Mouse (Mus musculus): ENCODE measurements at regions not wholly inside any gene's neighbourhood (a gene's known extent, or its start where the extent isn't known, plus 50 kb on each side); places are given as distances from the start of the nearest gene placed in this dataset.

DNA sequence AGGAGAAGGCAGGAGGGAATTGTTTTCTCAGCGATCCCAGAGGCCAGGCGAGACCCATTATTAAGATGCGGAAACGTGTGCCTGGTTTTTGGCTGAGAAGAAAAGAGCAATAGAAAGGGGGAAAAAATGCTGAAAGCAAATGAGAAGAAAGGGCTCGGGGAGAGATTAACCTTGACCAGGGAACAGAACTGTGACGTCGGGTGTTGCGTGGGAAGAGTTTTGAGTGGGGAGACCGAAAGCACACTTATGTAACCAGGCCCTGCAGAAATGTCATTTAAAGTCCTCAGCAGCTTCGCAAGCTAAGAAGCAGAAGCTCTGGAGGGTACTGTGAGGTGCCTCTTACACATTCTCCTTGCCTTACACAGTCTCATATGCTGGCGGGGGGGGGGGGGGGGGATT lies 111.0 kb upstream of the Frmd6 start:
- no peak for DNase-seq (ENCODE audit: low spot score)

DNA sequence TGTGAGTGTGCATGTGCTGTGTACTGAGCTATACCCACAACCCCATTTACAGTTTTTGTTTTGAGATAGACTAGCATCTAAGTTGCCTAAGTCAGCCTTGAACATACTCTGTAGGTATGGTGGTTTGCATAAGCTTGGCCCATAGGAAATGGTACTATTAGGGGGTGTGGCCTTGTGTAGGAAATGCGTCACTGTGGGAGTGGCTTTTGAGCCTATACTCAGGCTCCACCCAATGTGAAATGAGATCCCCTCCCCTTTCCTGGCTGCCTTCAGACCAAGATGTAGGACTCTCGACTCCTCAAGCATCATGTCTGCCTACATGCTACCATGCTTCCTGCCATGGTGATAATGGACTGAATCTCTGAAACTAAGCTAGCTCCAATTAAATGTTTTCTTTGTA lies 109.5 kb upstream of the Frmd6 start:
- DNase-seq (ENCODE audit: low spot score) = no peak

DNA sequence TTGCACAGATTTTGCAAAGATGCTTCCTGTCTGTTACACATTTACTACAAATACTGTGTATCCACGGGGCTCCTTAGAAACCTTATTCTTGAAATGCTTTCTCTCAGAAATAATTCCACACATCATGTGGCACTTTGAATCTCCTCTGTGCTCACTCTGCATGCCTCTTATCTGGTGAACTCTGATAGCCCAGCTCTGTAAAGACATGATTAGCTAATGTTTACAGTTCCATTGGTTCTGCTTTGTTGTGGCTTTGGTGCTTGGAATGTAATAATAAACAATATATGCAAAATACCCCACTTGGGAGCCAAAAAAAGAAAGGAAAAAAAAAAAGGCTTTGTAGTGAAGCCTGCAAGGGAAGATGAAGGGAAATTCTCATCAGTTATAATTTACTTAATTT lies 106.7 kb upstream of the Frmd6 start:
- no peak for DNase-seq (ENCODE audit: low spot score)

DNA sequence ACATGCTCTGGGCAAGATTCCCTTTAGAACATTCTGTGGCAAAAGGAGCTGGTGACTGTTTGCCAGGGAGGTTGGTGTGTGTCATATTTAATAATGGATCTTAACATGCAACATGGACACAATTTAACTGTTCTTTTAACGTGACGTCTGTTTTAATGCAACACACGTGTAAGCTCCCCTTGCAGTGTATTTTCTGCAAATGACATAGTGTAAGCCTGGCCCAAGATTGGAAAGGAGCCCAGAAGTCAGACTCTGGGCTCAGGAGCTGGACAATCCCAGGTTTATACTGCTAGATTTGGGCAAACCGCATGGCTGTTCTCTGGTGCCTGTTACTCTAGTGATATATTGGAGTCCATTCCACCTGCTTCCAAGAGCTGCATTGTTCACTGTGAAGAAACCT lies 106.1 kb upstream of the Frmd6 start:
- no peak for DNase-seq (ENCODE audit: low spot score)

DNA sequence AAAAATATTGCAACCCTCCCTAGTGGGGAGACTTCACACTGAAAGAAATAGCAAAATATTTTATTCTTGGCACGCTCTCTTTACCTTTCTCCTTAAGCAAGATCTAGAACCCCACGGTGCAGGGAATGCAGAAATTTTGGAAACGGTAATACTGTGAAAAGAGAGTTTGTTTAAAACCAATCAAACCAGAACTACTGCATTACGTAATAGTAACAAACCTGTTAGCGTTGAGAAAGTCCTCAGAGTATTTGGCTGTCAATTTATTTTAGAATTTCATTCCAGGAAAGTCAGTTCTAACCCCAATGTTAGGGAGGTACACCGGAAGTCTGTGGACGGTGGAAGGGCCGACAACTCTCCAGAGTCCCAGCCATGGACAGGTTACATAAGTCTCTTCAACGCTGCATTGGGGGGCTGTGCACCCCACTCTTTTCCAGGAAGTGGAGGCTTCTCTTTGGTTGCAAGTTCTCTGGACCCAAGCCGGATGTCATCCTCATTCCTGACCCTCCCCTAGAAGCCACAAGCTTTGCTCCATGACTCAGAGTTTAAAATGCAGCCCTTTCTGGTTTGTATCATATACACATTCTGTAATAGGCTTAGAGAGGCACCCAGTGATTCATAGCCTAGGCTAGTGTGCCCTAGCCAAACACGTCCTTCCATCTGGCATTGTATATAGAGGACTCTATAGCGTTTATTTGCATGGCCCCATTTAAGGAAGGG lies 105.0 kb upstream of the Frmd6 start:
- no peak for DNase-seq (ENCODE audit: low spot score)

DNA sequence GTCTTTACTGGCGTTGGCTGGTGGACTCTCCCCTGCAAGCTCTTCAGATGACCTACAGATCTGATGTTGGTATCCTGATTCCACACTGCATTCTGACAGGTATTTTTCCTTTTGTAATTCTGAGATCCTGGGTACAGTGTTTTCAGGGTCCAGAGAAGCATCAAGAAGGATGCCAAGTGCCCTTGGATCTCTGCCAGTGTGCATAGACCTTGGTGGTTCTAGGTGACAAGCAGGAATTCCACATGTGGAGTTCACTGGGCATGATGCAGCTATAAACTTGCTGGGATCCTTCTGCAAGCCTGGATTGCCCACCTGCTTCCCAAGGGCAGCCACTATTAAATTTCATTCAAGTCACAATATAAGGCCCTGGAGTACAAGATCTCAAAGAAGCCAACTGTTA lies 100.0 kb upstream of the Frmd6 start:
- DNase-seq (ENCODE audit: low spot score) = no peak

DNA sequence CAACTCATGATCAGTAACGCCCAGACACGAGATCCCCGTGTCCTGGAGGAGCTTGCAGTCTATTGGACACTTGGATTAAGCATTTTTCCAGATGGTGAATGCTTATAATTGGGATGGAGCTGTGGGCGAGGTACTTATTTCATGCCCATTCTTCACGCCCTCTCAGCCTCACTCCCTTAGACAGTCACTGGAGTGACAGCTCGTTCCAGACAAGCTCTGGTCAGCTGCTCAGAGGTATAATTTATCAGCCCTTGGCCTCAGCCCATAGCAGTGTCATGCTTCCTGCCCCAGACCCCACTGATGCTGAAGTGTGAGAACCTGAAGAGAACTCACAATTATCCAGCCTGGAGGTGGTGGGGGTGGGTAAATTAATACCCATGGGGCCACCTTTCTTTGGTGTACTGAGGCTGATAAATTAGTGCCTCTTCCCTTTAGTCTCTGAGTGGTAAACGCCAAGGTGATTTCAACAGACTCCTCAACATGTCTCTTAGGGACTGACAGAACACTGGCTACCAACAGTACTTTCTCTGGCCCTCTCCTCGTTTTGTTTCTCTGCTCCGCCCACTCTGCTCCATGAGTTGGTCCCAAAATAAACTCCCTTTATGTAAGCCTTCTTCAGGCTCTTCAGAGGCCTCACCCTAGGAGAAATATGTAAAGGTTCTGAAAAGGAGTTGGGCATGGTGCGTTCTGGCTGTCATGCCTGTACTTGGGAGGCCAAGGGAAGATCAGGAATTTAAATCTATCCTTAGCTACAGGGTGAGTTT lies 97.6 kb upstream of the Frmd6 start:
- DNase-seq (ENCODE audit: low spot score) = peak; percentile 21

DNA sequence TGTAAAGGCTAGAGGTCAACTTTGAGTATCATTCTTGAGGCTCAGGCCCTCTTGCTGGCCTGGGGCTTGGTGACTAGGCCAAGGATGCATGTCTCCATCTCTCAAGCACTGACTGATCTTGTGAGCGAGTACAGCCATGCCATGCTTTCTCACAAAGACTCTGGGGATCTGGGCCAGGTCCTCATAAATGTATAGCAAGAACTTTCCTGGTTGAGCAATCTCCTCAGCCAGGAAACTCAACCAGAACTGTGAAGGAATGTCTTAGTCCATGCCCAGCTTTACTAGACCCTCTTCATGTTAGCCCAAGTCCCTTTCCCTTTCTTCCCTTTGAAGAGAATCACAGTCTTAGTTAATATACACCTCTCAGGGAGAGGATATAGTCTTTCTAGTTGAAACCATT lies 96.9 kb upstream of the Frmd6 start:
- no peak for DNase-seq (ENCODE audit: low spot score)

DNA sequence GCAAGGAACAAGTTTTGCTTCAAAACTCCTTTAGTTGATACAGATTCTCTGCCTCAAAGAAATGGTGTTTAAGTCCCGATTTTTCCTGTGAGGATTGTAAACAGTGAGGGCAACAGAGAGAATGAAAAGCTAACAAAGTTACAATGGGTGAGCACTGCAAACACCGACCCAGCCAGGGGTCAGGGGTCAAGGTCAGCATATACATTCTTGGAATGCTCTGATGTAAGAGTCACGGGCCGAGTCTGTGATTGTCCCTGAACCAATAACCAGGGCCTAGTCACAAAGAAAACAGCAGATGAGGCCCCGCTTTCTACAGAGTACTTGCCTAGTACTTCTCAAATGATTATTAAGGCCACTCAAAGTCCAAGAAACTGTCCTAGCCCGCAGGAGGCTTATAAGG lies 95.4 kb upstream of the Frmd6 start:
- DNase-seq (ENCODE audit: low spot score) = peak; percentile 74

DNA sequence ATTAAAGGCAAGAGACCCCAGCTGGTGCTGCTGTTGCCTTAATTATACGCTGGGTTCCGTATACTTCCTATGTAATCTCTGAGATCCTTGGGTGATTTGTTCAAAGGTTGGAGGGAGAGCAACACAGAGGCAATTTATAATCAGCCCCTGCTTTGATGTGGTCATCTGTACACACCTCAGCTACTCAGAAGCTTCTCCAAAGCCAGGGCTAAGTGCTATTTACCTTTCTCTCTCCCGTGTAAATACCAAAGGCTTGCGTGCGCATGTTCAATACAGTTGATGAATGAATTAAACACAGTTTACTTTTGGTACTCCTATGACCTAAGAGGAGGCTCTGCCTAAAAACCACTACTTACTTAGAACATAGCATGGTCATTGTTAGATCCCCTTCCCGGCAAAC lies 93.8 kb upstream of the Frmd6 start:
- no peak for DNase-seq (ENCODE audit: low spot score)

DNA sequence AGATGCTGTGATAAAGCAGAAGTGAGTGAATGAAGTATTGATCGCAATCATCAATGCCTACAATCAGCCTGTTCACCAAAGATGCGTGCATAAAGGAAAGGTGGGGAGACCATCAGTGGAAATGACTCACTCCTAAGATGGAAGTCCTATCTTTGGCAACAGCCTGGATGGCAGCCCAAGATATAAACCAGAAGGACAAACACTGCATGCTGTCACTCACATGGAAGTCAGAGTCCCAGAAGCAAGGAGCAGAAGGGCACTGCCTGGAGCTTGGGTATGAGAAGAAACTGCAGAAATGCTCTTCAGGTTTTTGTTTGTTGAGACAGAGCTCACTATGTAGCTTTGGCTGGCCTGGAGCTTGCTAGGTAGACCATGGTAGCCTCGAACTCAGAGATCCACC lies 92.7 kb upstream of the Frmd6 start:
- no peak for DNase-seq (ENCODE audit: low spot score)

DNA sequence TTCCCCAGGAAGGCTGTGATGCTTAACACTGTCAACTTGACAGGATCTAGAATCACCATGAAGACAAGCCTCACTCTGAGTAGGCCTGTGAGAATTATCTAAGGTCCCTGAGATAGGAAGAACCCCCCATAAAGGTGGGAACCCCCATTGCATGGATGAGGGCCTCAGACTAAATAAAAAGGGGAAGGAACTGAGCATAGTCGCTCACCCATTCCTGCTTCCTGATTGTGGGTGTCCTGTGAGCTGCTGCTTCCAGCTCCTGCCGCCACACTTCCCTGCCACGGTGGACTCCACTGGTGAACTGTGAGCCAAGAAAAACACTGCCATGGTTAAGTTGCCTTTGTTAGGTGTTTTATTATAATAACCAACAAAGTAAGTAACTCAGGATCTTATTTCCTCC lies 86.8 kb upstream of the Frmd6 start:
- DNase-seq (ENCODE audit: low spot score) = no peak

DNA sequence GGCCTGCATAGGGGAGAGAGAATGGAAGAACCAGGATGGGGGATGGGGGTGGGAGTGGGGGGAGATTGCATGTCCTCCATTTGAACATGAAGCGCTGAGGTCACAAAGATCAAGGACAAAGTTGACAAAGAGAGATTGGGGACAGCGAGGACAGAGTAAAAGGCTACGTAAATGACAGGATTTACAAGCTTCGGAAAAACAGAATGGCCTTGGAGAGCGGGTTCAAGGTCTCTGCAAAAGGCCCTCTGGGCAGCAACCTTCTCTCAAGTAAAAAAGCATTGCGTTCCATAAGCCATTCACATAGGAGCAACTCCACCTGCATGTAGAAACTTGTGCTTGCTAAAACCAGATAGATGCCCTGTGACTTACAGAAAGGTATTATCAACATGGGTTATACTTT lies 86.0 kb upstream of the Frmd6 start:
- DNase-seq (ENCODE audit: low spot score) = no peak

DNA sequence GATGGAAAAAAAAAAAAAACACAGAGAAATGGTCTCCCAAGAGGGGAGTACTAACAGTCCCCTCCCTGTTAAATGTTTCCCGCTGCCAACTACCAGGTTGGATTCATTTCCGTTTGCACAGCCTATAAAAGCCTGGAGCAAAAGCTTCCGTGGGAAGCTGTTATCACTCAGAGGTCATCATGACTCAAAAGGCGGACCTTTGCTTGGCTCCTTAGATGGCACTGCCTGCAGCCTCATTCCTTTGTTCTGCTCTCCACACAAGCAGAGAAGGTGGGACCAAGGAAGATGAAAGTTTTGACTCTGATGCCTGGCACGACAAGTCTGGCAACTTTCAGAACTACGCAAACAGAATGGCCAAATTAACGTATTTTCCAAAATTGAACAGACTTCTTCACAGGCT lies 85.5 kb upstream of the Frmd6 start:
- no peak for DNase-seq (ENCODE audit: low spot score)

DNA sequence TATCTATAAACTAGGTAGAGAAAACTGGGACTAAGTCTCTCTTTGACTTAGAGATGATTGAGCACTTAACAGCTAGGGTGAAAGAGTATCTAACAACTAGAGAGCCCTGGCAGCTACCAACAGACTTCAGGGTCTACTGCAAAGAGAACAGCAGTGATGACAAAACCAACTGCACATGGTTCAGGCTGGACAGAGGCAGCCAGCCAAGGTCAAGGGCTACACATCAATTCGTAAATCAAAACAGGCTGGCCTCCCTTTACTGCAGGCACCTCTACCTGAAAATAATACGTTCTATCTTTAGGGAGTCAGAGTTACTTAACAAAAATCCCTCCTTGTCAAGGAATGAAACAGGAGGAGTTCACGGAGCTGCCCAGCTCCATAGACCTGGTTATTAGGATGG lies 82.5 kb upstream of the Frmd6 start:
- DNase-seq (ENCODE audit: low spot score) = no peak

DNA sequence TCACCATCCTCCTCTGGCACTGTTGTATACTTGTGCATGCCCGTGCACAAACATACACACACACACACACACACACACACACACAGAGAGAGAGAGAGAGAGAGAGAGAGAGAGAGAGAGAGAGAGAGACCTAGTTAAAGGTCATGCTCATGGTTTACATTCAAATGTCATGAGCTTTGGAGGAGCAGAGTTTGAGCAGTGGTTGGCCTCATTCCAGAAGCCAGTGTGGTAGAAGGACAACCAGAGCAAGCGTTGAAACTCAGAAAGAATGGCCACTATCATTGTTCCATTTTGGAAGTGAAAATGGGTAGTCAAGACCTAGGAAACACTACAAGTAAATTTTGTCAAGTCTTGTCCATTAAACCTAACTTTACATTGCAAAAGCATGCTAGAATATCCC lies 79.6 kb upstream of the Frmd6 start:
- DNase-seq (ENCODE audit: low spot score) = no peak

DNA sequence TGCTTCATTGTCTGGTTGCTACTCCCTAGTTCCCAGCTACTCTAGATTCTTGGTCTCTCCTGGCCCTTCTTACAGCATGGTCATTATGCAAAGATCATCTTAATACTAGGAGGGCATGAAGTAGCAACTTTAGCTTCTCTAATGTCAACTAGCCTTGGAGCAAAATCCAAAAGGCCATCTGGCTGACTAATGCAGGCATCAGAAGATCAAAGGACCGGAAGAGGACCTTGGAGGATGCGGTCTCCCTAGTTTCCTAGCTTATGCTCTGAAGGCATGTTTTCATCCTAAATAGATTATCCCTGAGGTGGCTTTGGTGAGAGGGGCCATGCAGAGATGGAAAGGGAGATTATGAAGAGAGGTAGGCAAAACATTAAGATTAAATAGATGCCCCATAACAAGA lies 75.7 kb upstream of the Frmd6 start:
- DNase-seq (ENCODE audit: low spot score) = peak; percentile 11

DNA sequence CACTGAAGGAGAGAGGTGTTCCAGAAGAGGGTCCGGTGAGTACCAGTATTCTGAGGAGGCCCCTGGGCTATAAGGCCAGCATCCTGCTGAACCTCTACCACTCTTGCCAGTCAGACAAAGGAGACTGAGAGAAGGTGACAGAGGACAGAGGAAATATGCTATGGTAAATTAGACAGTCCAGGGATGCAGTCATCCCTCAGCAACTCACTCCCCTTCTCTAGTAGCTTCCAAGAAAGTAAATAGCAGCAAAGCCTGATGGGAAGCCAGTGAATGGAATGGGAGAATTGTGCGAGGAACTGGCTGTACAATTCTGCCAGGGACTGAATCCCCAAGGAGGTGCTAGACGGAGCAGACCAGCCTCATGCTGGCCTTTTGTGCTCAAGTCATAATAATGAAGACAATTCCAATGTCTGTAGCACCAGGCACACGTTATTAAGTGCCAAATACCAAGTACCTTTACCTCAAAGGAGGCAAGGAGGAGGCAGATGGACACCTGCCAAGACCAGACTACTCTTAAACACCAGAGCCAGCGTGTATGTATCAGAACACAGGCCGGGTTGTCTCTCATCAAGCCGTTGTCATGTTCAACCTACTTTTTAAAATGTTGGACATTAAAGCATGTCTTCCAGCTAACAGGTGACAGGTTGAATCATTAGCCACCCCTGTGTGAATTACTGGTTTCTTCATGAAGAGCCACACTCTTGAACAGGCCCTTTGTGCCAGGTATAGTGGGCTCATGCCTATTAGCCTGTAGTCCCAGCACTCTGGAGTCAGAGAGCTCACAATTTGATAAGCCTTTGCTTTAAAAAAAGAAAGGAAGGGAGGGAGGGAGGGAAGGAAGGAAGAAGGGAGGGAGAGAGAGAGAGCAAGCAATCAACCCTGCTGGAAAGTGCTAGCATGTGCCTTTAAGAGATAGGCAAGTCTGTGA lies 74.4 kb upstream of the Frmd6 start:
- no peak for DNase-seq (ENCODE audit: low spot score)

DNA sequence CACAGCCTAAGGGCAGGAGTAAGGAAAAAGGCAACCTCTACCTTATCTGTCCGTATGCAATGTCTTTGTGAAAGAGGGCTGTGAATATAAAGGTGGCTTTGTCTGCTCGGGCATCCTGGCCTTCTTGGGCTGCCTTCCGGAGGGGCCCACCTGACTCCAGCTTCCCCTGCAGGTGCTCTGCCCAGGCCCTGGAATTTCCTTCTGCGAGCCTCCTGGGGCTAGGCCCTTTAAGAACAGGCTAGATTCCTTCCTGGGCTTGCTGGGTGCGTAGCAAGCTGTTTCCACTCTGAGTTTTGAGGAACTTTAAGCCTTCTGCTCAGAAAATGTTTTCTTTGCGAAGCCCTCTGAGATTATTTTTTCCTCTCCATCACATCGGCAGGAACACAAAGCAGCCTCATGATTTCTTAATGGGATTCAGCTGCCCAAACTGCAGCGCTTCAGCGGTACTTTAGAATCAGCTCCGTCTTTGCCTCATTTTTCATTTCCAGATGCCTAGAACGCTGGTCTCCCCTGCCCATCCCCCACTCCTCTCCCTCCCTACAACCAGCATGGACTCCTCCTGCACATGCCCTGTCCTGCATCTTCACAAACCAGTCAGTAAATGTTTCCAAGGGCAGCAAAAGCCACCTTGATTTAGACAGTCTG lies 72.9 kb upstream of the Frmd6 start:
- peak; percentile 71 for DNase-seq (ENCODE audit: low spot score)

DNA sequence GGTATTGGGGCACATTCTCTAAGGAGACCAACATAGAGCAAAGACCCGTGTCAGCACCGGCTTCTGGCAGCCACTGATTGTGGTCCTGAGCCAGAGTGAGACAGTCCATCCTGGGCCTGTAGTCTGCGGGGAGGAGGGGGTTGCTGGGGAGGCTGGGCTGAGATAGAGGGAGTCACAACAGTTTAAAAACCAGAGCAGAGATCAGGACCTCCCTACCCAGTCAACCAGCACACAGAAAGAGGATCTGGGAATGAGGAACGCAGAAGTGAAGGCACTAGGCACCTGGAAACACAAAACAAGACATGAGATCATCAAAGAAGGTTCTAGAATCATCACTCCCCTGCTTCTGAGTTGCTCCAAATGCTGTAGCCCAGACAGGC lies 72.4 kb upstream of the Frmd6 start:
- no peak for DNase-seq (ENCODE audit: low spot score)

DNA sequence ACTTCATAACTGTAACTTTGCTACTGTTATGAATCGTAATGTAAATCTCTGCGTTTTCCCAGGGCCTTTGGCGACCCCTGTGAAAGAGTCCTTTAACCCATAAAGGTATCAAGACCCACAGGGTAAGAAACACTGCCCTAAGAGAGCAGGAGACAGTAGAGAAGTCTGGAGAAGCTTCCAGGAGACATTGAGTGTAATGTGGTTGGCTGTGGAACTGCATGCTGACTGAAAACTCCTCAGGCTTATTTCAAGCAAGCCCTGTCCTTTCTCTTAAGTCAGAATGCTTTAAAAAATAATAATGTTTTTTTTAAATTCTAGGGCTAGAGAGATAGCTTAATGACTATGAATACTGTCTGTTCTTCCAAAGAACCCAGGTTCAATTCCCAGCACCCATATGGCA lies 71.9 kb upstream of the Frmd6 start:
- no peak for DNase-seq (ENCODE audit: low spot score)

DNA sequence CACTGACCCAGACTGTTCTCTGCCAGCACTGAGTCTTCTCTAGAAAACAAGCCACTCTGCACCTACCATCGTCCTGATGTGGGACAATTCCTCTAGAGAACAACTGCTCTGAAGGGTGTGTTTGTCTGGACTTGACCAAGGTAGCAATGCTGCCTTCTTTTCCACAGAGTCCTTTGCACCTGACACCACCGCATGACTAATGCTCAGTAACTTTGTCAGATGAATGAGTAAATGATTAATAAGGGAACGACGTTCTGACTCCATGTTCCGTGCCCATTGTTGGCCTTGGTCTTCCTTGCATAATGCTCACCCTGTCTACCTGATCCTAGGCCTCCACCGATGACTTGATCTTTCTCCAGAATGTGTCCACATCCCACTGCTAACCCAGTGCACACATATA lies 67.2 kb upstream of the Frmd6 start:
- DNase-seq (ENCODE audit: low spot score) = no peak

Measured in embryo, embryonic 10 days (tissue).